Mouse (Mus musculus) heart, embryonic 10.5 days (tissue): Measurements from ENCODE around the gene Daw1. TPM values are rescaled to one million over a fixed set of nuclear protein-coding genes. Genes with fewer than 3 reads are reported as not detected.

Experiments
- DNase-seq: peaks from one replicate; pipeline ENCODE4 v3.0.0-alpha.2; 2017; ENCODE audit warnings: low spot score
- H3K27ac ChIP-seq: fragments of 300-500 bp; sonication (generic); 2 replicates; pipeline ENCODE4 v1.5.1; 2016; ENCODE audit warnings: mild to moderate bottlenecking
- H3K27me3 ChIP-seq: fragments of 300-500 bp; sonication (generic); 2 replicates; pipeline ENCODE4 v1.6.1; 2016; ENCODE audit warnings: mild to moderate bottlenecking; ENCODE audit not compliant: poor library complexity, insufficient read depth, severe bottlenecking
- H3K36me3 ChIP-seq: fragments of 300-500 bp; sonication (generic); 2 replicates; pipeline ENCODE4 v1.6.1; 2016; ENCODE audit warnings: mild to moderate bottlenecking, moderate library complexity
- H3K4me1 ChIP-seq: fragments of 300-500 bp; sonication (generic); 2 replicates; pipeline ENCODE4 v1.6.1; 2016; ENCODE audit warnings: mild to moderate bottlenecking
- H3K4me3 ChIP-seq: fragments of 300-500 bp; sonication (generic); 2 replicates; pipeline ENCODE4 v1.5.1; 2016; ENCODE audit warnings: mild to moderate bottlenecking, moderate library complexity
- H3K9me3 ChIP-seq: fragments of 300-500 bp; sonication (generic); 2 replicates; pipeline ENCODE4 v1.6.1; 2016; ENCODE audit warnings: mild to moderate bottlenecking, moderate library complexity
- WGBS: fragments of 180-500 bp; shearing (Covaris S2); methylation state at CpG from one replicate; pipeline ENCODE4 v1.1.7; 2016; 5-methylcytosine and 5-hydroxymethylcytosine counted together
- polyA plus RNA-seq: library from polyadenylated mRNA; unstranded; fragments of >200 nt; fragmentation: Nextera tagmentation; extraction: Ambion mirVana; gene quantifications from 2 replicates; pipeline ENCODE4 v1.2.1, GENCODE M21; 2016

Gene Daw1
- polyA plus RNA-seq, 1 experiment from 2014 or later, result not detected

GRCm38 (mm10) chr1:83146547-83146946, 13.0 kb upstream of the Daw1 start:
- Histone ChIP-seq H3K27ac (no peak overlapping the region), H3K4me1 (no peaks in the 10 kb centered on the region), H3K36me3 (no peaks in the 10 kb centered on the region), H3K9me3 (no peaks in the 10 kb centered on the region), H3K27me3 (no peaks in the 10 kb centered on the region), H3K4me3 (no peak overlapping the region)
- DNase-seq, result no peak
- 70% methylated on average over 2 of the region's 2 CpGs for WGBS

GRCm38 (mm10) chr1:83150227-83150626, 9.3 kb upstream of the Daw1 start:
- WGBS, result 67% methylated on average over 3 of the region's 3 CpGs
- no peaks in the 10 kb centered on the region for H3K4me1 ChIP-seq
- H3K9me3 ChIP-seq, result no peaks in the 10 kb centered on the region
- no peak overlapping the region for H3K27ac ChIP-seq
- no peak overlapping the region for H3K4me3 ChIP-seq
- H3K36me3 ChIP-seq, result no peaks in the 10 kb centered on the region
- H3K27me3 ChIP-seq, result no peaks in the 10 kb centered on the region
- DNase-seq, result no peak

- Histone ChIP-seq H3K36me3 (no peaks in the 10 kb centered on the region), H3K9me3 (no peaks in the 10 kb centered on the region), H3K4me3 (no peak overlapping the region), H3K27me3 (no peaks in the 10 kb centered on the region), H3K27ac (no peak overlapping the region), H3K4me1 (no peaks in the 10 kb centered on the region)
- DNase-seq, result no peak
- 74% methylated on average over 3 of the region's 3 CpGs for WGBS
Measured at GRCm38 (mm10) chr1:83152961-83153360, 6.6 kb upstream of the Daw1 start.

GRCm38 (mm10) chr1:83156876-83157275, 2.7 kb upstream of the Daw1 start:
- Histone ChIP-seq H3K27ac (no peak overlapping the region), H3K4me1 (no peaks in the 10 kb centered on the region), H3K36me3 (no peaks in the 10 kb centered on the region), H3K9me3 (no peaks in the 10 kb centered on the region), H3K27me3 (no peaks in the 10 kb centered on the region), H3K4me3 (no peak overlapping the region)
- 55% methylated on average over 1 of the region's 1 CpGs for WGBS
- no peak for DNase-seq

- Histone ChIP-seq H3K4me1 (no peaks in the 10 kb centered on the region), H3K27me3 (no peaks in the 10 kb centered on the region), H3K27ac (no peak overlapping the region), H3K9me3 (no peaks in the 10 kb centered on the region), H3K36me3 (no peaks in the 10 kb centered on the region), H3K4me3 (no peak overlapping the region)
- 73% methylated on average over 3 of the region's 3 CpGs for WGBS
- DNase-seq, result no peak
Measured at GRCm38 (mm10) chr1:83161658-83162057, 2.1 kb downstream of the Daw1 start.

- H3K27ac ChIP-seq, result no peak overlapping the region
- H3K4me1 ChIP-seq, result no peaks in the 10 kb centered on the region
- DNase-seq, result no peak
- H3K27me3 ChIP-seq, result no peaks in the 10 kb centered on the region
- H3K36me3 ChIP-seq, result no peaks in the 10 kb centered on the region
- H3K9me3 ChIP-seq, result no peaks in the 10 kb centered on the region
- WGBS, result 61% methylated on average over 3 of the region's 3 CpGs
- no peak overlapping the region for H3K4me3 ChIP-seq
Measured at GRCm38 (mm10) chr1:83164027-83164426, 4.5 kb downstream of the Daw1 start.

- no peak for DNase-seq
- WGBS, result 79% methylated on average over 3 of the region's 3 CpGs
- Histone ChIP-seq H3K9me3 (no peaks in the 10 kb centered on the region), H3K4me3 (no peak overlapping the region), H3K36me3 (no peaks in the 10 kb centered on the region), H3K27ac (no peak overlapping the region), H3K4me1 (no peaks in the 10 kb centered on the region), H3K27me3 (no peaks in the 10 kb centered on the region)
Measured at GRCm38 (mm10) chr1:83169158-83169557, 9.6 kb downstream of the Daw1 start.

GRCm38 (mm10) chr1:83175985-83176384, 16.4 kb downstream of the Daw1 start:
- no peak for DNase-seq
- Histone ChIP-seq H3K4me3 (no peak overlapping the region), H3K27ac (no peak overlapping the region), H3K27me3 (no peaks in the 10 kb centered on the region), H3K36me3 (no peaks in the 10 kb centered on the region), H3K4me1 (no peaks in the 10 kb centered on the region), H3K9me3 (no peaks in the 10 kb centered on the region)
- 60% methylated on average over 1 of the region's 1 CpGs for WGBS

GRCm38 (mm10) chr1:83179531-83179930, 20.0 kb downstream of the Daw1 start:
- DNase-seq, result no peak
- H3K4me3 ChIP-seq, result no peak overlapping the region
- no peak overlapping the region for H3K27ac ChIP-seq
- H3K27me3 ChIP-seq, result no peaks in the 10 kb centered on the region
- H3K4me1 ChIP-seq, result no peaks in the 10 kb centered on the region
- 82% methylated on average over 7 of the region's 7 CpGs for WGBS
- no peaks in the 10 kb centered on the region for H3K36me3 ChIP-seq
- no peaks in the 10 kb centered on the region for H3K9me3 ChIP-seq

GRCm38 (mm10) chr1:83181418-83181817, 21.9 kb downstream of the Daw1 start:
- H3K36me3 ChIP-seq, result no peaks in the 10 kb centered on the region
- WGBS, result 66% methylated on average over 4 of the region's 4 CpGs
- H3K27ac ChIP-seq, result no peak overlapping the region
- DNase-seq, result no peak
- H3K27me3 ChIP-seq, result no peaks in the 10 kb centered on the region
- no peaks in the 10 kb centered on the region for H3K4me1 ChIP-seq
- no peaks in the 10 kb centered on the region for H3K9me3 ChIP-seq
- H3K4me3 ChIP-seq, result no peak overlapping the region

GRCm38 (mm10) chr1:83187154-83187553, 27.6 kb downstream of the Daw1 start:
- Histone ChIP-seq H3K4me3 (no peak overlapping the region), H3K27ac (no peak overlapping the region), H3K9me3 (no peaks in the 10 kb centered on the region), H3K27me3 (no peaks in the 10 kb centered on the region), H3K36me3 (no peaks in the 10 kb centered on the region), H3K4me1 (no peaks in the 10 kb centered on the region)
- 56% methylated on average over 2 of the region's 2 CpGs for WGBS
- no peak for DNase-seq

GRCm38 (mm10) chr1:83209981-83210380, 50.4 kb downstream of the Daw1 start:
- WGBS, result 85% methylated on average over 1 of the region's 1 CpGs
- no peak overlapping the region for H3K4me3 ChIP-seq
- no peak overlapping the region for H3K27ac ChIP-seq
- H3K36me3 ChIP-seq, result no peaks in the 10 kb centered on the region
- H3K9me3 ChIP-seq, result no peaks in the 10 kb centered on the region
- H3K4me1 ChIP-seq, result no peaks in the 10 kb centered on the region
- no peaks in the 10 kb centered on the region for H3K27me3 ChIP-seq
- no peak for DNase-seq

GRCm38 (mm10) chr1:83218260-83218659, 58.7 kb downstream of the Daw1 start:
- 34% methylated on average over 1 of the region's 1 CpGs for WGBS
- no peak overlapping the region for H3K27ac ChIP-seq
- H3K4me3 ChIP-seq, result no peak overlapping the region
- no peaks in the 10 kb centered on the region for H3K27me3 ChIP-seq
- H3K9me3 ChIP-seq, result no peaks in the 10 kb centered on the region
- no peaks in the 10 kb centered on the region for H3K4me1 ChIP-seq
- no peaks in the 10 kb centered on the region for H3K36me3 ChIP-seq
- no peak for DNase-seq

- Histone ChIP-seq H3K27ac (no peak overlapping the region), H3K4me1 (0 out of 2 replicates have a peak, but pooled peaks cover 4% of the 10 kb centered on the region), H3K27me3 (no peaks in the 10 kb centered on the region), H3K36me3 (no peaks in the 10 kb centered on the region), H3K9me3 (no peaks in the 10 kb centered on the region), H3K4me3 (no peak overlapping the region)
- no peak for DNase-seq
- WGBS, result 57% methylated on average over 1 of the region's 1 CpGs
Measured at GRCm38 (mm10) chr1:83223072-83223471, 63.5 kb downstream of the Daw1 start.
